Mouse (Mus musculus) E14TG2a.4 (cell line): ENCODE results near the gene Rpl29.

ENCODE experiments used
- CTCF ChIP-seq: conservative IDR thresholded peaks from 2 replicates; pipeline ENCODE4 v1.5.1; 2014; ENCODE audit warnings: low read length
- NANOG ChIP-seq: IDR thresholded peaks from 2 replicates; pipeline ENCODE4 v1.6.1; 2014; ENCODE audit warnings: borderline replicate concordance, low read length, mixed read lengths

- TF ChIP-seq NANOG (no peak), CTCF (no peak)
Measured at GRCm38 (mm10) chr9:106452351-106452750, 23.1 kb downstream of the Rpl29 start.
